Mouse (Mus musculus) thymus, postnatal 25 days (tissue): ENCODE results near the gene Hoxd12.
A peak's percentile ranks its signal among the peaks of the same experiment; 100 is the strongest.

ENCODE experiments used
- DNase-seq: peaks from one replicate; pipeline ENCODE4 v3.0.0; 2022

The Hoxd12 gene

DNA sequence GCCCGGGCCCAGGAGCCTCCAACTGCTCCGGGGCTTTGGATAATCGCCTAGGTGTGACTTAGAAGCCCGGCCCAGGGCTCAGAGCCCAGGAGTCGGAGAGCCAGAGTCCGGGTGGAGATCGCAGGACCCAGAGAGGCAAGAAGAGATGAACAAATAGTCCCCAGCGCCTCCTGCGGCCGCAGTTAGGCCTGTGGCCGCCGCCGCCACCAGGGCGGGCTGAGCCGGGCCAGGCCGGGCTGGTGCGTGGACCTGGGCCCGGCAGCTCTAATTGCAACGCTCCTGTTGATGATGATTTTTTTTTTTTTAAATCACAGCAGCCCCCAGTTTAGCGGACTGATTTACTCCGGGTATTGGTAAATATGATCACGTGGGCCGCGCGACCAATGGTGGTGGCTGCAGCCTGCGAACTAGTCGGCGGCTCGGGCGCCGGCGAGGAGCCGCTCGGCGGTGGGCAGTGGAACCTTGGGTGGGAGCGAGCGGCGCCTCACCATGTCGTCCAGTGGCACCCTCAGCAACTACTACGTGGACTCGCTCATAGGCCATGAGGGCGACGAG is 22.8 kb downstream of the Hoxd12 start, which contains the start of gene Hoxd9:
TSS of gene Hoxd9 (plus strand) at position 161 of the 555 bp plus-strand sequence.
- no peak for DNase-seq

DNA sequence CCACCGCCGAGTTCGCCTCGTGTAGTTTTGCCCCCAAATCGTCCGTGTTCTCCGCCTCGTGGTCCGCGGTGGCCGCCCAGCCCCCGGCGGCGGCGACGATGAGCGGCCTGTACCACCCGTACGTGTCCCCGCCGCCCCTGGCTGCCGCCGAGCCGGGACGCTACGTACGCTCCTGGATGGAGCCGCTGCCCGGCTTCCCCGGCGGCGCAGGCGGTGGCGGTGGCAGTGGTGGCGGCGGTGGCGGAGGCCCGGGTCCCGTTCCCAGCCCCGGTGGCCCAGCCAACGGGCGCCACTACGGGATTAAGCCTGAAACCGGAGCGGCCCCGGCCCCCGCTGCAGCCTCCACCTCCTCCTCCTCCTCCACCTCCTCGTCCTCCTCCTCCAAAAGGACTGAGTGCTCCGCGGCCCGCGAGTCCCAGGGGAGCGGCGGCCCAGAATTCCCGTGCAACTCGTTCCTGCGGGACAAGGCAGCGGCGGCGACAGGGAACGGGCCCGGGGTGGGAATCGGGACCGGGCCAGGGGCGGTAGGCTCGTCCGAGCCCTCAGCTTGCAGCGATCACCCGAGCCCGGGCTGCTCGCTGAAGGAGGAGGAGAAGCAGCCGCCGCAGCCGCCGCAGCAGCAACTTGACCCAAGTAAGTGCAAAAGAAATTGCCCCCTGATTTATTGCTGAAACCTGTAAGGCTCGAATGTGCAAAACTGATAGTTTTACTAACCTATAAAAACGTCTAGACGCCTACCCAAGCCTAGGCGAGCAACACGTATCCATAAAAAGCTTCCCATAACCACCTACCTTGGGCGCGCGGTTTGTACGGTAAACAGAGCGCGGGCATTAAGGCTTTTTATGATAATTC is 23.6 kb downstream of the Hoxd12 start:
- no peak for DNase-seq

DNA sequence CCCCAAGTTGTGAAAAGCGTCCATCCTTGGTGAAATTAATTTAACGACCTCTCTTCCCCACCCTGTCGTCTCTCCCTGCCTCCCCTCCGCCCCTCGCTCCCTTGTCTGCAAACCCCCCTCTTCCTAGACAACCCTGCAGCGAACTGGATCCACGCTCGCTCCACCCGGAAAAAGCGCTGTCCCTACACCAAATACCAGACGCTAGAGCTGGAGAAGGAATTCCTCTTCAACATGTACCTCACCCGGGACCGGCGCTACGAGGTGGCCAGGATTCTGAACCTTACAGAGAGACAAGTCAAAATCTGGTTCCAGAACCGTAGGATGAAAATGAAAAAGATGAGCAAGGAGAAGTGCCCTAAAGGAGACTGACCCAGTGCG is 24.2 kb downstream of the Hoxd12 start:
- DNase-seq, result no peak

DNA sequence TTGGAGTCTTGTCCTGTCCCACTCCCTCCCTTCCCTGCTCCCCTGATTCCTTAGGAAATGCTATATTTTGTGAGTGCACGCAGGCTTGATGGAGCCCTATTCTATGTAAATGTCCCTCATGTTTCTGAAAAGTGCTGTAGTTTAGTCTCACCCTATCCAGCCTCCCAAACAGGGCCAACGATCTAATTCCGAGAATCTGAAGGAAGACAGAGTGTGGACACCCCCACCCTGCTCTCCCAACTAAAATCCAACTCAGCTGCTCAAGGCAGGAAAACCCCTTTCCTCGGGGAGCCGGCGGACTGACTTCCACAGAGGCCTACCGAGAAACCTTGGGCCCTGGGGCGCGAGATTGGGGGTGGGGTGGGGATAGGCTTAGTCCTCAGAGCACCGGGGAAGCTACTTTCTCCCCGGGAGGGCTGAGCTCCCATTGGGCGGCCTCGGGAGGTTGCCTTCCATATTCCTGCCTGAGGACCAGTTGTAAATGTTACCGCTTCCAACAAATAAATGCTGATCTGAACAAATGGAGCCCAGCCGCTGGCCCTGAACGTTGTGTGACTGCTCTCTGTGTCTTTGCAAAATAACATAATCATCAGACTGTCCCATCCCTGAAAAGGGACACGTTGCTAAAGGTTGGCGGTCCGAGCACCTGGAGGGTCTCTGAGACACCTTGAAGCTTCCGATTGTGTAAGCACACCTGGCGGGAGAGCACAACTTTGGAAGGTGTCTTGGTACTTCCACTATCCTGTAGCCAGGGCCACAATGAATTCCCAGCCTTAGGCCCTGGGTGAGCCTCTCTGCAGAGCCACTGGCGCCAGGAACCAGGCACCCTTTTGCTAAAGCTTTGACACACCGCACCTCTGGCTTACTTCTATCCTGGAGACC is 25.1 kb downstream of the Hoxd12 start:
- no peak for DNase-seq

DNA sequence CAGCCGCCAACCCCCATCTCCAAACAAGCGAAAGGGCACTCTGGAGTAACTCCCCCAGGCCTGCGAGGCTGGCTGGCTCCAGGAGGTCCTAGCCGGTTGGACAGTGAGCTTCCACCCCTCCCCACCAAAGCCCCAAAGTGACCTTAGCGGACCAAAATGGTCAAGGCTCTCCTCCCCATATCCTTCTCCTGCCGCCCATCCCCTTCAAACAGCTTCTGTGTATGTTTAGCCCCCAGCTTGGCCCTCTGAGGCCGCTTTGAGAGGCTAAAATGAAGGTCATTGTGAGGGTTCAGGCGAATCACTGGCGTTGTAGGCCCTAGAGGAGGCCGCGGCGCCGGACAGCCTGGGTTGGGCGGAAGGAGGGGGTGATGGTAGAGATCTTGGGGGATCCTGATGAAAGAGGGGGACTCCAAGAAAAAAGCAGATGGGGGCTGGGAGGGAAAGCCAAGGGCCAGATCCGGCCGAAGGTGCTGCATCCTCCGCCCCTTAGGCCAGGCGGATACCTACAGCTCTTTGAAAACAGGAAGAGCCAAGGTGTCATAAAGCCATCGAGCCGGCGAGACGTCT is 25.8 kb downstream of the Hoxd12 start:
- DNase-seq, result no peak

DNA sequence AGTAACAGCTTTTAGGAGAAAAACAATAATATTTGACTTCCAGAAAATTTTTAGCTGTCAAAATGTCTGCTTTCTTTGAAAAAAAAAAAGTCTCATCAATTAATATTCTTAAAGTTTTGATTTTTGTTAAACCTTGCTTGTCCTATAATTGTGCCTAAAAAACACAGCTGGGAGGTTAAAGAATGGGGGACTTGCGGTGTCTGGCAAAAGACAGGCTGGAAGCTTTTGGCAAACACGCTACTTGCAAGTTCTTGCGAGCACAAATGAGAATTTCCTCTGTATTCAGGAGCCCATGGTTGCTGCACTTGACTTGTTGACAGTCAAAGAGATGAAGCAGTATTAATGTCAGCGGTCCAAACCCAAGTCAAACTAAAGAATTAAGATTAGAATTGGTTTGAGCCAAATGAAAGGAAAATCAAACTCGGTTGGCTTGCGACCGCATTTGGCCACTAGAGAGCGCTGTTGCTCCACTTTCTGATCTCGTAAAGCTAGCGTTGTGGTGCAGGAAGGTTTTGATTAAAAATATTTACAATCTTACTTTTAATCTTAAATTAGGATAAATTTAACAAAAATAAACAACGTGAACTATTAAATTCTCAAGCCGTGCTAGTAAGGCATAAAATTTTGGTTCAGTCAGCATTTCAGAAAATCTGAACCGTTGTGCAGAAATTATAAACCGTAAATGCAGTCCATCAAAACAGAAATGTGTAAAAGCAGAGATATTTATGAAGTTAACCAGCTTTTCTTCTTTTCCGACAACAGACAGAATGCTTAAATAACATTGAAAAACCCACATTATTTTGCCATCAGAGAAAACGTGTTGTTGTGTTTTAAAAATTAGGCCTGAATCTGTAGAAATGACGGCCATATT is 27.4 kb downstream of the Hoxd12 start:
- DNase-seq, result peak; percentile 58

DNA sequence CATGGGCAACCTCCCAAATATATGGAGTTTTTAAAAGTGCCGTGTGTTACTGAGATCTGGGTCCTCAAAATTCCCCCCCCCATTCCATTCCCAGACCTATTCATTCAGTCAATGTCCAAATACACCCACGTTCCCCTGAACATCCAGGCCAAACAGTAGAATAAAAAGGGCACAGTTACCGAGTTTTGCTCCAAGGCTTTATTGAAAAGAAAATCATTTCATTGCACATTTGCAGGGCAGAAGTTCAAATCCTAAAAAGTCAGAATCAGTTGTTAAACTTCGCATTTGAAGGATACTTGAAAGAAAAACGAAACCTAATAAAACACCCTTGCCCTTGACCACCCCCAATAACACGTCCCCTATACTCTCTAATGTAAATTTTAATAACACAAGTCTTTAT is 28.0 kb downstream of the Hoxd12 start:
- no peak for DNase-seq

DNA sequence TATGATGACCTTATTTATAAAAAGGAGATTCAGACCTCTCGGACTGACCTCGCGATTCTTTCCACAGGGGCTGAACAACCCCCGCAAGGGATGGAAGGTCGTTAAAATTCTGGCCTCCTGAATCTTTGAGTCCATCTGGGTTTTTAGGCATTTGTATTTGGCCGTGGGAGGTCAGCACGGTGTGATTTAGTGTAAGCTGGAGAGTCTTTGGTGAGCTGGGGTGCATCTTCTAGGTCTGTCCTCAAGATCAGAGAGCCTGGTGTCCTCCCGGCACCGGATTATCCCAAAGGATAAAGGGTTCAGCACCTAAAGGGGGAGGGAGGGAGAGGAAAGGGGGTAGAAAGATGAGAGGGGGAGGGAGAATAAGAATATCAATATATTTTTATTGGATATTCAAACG is 28.5 kb downstream of the Hoxd12 start:
- DNase-seq, result no peak

DNA sequence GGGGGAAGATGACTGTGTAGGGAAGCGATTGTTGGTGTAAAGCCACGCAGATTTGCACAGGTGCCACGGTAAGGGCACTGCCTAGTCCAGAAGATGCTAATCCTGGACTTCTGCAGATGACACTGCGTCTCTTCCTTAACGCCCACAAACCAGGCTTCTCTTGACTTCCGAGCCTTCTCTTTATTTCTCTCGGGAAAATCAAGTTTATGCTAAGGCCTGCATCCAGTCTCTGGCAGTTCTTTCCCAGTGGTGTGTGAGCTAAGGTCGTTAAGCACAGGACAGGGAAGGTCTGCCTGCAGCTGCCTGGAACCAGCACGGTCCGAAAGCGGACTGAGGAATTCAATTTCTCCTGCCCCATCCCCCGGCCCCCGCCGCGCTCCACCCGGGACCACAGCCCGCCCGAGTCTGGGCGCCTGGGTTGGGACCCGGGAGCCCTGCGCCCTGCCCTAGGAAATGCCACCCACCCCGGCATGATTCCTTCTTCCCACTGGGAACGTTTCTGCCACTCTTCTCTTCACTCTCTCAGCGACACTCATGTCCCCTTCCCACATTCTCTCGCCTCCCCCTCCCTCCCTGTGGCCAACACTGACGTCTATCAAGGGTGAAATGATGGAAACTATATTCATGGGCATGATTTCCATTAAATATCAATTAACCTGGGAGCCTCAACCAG is 29.0 kb downstream of the Hoxd12 start:
- DNase-seq, result no peak

DNA sequence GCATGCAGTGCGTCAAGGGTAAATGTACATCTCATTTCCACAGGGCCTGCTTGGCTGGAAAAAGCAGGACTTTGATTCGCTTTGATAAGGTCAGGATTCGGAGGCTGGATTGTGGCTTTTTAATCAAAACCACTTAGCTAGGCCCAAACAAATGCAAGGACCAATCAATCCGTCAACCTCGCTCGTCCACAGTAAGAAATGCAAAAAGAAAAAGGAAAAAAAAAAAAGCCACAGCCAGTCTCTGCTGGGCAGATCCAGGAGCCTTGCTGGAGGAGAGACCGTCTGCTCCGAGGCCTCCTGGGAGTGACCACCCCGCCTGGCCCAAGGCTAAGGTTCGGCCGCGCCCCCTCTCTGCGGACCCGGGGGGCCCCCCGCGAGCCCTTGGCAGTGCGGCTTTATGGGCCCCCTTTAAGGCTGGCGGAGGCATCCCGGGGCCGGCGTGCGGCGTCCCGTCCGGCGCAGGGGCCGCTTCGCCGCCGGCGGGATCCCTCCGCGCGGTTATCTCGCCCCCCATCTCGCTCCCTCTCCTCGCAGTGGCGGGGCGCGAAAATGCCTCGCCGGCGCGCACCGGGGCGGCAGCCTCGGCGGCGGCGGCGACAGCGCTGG is 29.7 kb downstream of the Hoxd12 start, which contains the start of gene Hoxd8:
TSS of gene Hoxd8 (plus strand) at position 223 of the 606 bp plus-strand sequence.
- DNase-seq, result peak; percentile 27

DNA sequence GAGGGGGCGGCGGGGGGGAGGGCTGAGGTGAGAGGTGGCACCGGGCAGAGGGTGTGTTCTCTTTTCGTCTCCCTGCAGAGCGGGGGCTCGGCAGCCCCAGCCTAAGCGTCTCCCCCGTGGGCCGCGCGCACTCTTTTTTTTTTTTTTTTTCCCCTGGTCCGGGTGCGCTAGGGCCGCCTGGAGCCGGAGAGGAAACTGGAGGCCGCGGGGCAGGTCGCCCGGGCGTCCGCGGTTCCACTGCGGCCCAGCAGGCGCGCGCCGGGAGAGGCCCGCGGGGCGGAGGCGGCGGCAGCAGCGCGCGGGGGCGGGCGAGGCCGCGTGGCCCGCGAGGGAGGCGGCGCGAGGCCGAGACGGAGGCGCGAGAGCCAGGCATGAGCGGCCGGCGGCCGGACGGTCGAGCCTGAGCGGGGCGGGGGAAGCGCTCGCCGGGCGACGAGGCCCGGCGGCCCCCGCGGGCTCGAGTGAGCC is 30.2 kb downstream of the Hoxd12 start:
- no peak for DNase-seq

DNA sequence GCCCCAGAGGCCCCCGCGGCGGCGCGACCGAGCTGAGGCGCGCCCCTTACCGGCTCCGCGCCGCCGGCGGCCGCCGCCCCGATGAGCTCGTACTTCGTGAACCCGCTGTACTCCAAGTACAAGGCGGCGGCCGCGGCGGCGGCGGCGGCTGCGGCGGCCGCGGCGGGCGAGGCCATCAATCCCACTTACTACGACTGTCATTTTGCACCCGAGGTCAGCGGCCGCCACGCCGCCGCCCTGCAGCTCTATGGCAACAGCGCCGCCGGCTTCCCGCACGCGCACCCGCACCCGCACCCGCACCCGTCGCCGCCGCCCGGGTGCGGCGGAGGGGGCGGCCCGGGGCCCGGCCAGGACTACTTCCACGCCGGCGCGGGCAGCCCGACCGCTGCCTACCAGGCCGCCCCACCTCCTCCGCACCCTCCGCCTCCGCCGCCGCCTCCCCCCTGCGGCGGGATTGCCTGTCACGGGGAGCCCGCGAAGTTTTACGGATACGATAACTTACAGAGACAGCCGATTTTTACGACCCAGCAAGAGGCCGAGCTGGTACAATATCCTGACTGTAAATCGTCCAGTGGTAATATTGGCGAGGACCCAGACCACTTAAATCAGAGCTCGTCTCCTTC is 30.8 kb downstream of the Hoxd12 start:
- no peak for DNase-seq

DNA sequence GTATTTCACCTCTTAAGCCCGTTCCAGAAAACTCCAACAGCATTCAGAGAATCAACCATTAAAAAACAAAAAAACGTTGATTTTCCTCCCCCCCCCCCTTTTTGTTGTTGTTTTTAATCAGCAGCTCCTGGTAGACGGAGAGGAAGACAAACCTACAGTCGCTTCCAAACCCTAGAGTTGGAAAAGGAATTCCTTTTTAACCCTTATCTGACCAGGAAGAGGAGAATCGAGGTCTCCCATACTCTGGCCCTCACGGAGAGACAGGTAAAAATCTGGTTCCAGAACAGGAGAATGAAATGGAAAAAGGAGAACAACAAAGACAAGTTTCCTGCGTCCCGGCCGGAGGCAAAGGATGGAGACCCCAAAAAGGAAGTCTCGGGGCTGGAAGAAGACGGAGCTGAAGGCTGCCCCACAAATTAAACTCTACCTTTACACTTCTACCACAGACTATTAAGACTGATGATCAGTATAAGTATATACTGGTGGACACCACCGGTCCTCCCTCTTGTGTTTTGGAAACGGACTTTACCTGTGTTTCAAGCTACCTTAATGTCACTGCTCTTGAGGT is 31.7 kb downstream of the Hoxd12 start:
- no peak for DNase-seq

DNA sequence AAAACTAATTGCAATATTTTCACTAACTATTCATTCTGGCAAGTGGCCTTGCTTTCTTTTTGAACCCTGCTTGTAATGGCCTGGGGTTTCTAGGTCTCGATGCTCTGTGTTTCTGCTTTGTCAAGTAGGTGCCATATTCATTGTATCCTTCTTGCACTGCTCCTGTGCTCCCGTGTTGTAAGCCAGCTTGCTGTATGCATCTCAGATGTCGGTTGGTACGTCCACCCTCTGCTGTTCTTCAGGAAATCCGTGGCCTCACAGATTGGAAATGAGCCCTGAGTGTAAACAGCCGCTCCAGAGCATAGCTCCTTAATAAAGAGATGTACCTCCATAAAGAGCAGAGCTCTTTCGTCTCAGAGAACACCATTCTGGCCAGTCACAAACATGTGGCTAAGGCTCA is 32.8 kb downstream of the Hoxd12 start:
- DNase-seq, result no peak

DNA sequence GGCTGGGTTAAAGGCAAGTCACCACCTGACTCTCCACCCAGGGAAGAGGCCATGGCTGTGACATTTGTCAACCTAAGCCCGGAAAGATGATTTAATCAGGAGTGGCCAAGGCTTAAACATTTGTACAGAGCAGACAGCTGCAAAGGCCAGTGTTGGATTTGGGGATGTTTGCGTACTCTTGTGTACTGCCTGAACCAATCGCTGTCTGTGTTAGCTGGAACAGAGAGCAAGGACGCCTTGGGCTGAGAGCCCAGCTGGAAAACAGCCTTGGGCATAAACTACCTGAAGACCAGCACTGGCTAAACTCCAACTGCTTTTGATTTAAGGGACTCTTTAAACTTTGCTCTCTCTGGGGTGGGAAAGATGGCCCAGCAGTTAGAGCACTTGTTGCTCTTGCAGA is 33.9 kb downstream of the Hoxd12 start:
- no peak for DNase-seq

DNA sequence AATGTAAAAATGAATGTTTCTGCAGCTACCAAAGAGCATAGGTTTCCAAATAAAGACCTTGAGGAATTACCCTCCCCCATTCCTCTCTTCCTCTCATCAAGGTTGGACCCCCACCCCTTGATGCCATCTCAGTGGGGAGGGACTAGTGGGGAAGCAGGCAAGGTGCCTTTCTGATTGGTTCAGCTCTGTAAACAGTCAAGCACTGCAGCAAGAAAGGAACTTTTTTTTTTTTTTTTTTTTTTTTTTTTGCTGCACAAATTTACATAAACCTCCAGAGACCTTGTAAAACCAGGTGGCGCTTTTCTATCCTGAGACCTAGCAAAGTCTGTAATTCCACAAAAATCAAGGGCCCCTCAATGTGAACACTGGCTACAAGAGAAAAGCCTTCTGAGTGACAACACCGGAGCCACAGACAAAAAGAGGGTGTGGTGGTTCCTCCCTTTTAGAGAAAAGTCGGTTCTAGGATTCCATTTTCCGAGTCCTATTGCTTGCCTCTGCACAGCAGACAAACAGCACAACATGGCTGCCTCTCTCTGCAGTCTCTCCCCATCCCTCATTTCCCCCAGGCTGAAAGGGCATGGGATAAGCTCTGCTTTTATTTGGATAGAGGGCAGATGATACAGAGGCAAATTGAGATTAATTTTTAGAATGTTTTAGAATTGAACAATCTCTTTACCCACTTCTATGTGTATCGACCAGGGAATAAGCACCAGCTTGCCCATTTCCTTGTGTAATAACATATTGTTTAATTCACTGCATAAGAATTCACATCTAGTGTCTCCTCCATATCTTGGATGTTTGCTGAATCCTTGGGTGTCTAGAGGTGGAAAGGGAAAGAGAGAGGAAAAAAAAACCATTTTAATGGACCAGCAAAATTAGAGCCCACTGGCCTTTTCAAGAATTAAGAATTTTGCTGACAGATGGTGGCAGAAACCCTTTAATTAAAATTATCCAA is 34.9 kb downstream of the Hoxd12 start:
- DNase-seq, result no peak

DNA sequence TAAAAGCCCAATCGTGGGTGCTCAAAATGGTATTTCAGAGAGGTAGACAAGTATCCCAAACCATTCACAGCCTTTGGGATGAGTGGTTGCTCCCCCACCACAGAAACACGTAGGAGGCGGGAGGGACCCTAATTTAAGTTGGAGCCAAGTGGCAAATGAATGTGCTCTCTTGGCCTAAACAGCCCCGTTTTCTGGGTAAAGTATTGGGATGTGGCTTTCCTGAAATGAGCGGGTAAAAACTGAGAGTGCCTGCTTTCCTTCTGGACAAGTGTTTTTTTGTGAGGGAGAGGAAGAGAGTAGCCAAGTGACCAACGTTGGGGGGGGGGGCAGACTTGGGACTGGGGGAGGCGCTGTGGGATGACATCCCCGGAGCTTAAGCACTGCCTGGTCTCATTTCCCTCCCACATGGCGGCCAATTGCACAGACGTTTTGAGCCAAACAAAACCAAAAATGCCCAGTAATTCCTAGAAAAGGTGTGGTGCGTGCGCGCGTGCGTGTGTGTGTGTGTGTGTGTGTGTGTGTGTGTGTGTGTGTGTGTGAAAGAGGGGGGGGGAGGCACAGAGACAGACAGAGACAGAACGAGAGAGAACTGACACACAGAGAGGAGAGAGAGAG is 36.2 kb downstream of the Hoxd12 start:
- DNase-seq, result no peak
